Mouse (Mus musculus) left cerebral cortex, adult 11 months (tissue): ENCODE results near the gene Nr1i3.
A peak's percentile ranks its signal among the peaks of the same experiment; 100 is the strongest.

ENCODE experiments used
- DNase-seq: peaks from one replicate; pipeline ENCODE4 v3.0.0; 2022; ENCODE audit warnings: low spot score

Gene Nr1i3

GRCm38 (mm10) chr1:171251594-171252324 lies 38.0 kb downstream of the Nr1i3 start:
- no peak for DNase-seq

- DNase-seq, result no peak
Measured at GRCm38 (mm10) chr1:171252415-171252814, 38.6 kb downstream of the Nr1i3 start.

- DNase-seq, result no peak
Measured at GRCm38 (mm10) chr1:171256095-171256818, 42.5 kb downstream of the Nr1i3 start.

- no peak for DNase-seq
Measured at GRCm38 (mm10) chr1:171256937-171257548, 43.3 kb downstream of the Nr1i3 start.

- no peak for DNase-seq
Measured at GRCm38 (mm10) chr1:171257781-171258180, 44.0 kb downstream of the Nr1i3 start.

- DNase-seq, result no peak
Measured at GRCm38 (mm10) chr1:171258921-171259320, 45.2 kb downstream of the Nr1i3 start.

GRCm38 (mm10) chr1:171260316-171260715 lies 46.5 kb downstream of the Nr1i3 start:
- no peak for DNase-seq

- no peak for DNase-seq
Measured at GRCm38 (mm10) chr1:171262594-171263130, 48.9 kb downstream of the Nr1i3 start.

- DNase-seq, result no peak
Measured at GRCm38 (mm10) chr1:171263185-171263611, 49.4 kb downstream of the Nr1i3 start.

GRCm38 (mm10) chr1:171263666-171264461 lies 50.1 kb downstream of the Nr1i3 start:
- no peak for DNase-seq

GRCm38 (mm10) chr1:171265971-171266744 lies 52.4 kb downstream of the Nr1i3 start:
- DNase-seq, result no peak

GRCm38 (mm10) chr1:171268341-171268740 lies 54.6 kb downstream of the Nr1i3 start:
- no peak for DNase-seq

GRCm38 (mm10) chr1:171269848-171270572 lies 56.2 kb downstream of the Nr1i3 start, which contains the start of gene B4galt3:
Gene B4galt3, plus strand, starts transcription at chr1:171270328.
- DNase-seq, result peak; percentile 89
